Mouse (Mus musculus) heart, embryonic 11.5 days (tissue): ENCODE measurements at regions not wholly inside any gene's neighbourhood (a gene's known extent, or its start where the extent isn't known, plus 50 kb on each side); places are given as distances from the start of the nearest gene placed in this dataset.

Source experiments
- ATAC-seq: fragments of 200-750 bp; cut with Nextera tagmentation; replicated peaks from 2 replicates; pipeline ENCODE4 v1.8.0; 2017; ENCODE audit warnings: moderate library complexity; ENCODE audit not compliant: insufficient number of reproducible peaks, low FRiP score, low TSS enrichment
- H3K27ac ChIP-seq: fragments of 300-500 bp; sonication (generic); 2 replicates; pipeline ENCODE4 v1.5.1; 2014; ENCODE audit warnings: mild to moderate bottlenecking, low read depth, low read length
- H3K27me3 ChIP-seq: fragments of 300-500 bp; sonication (generic); 2 replicates; pipeline ENCODE4 v1.6.1; 2014; ENCODE audit warnings: mild to moderate bottlenecking, low read length, mixed read lengths; ENCODE audit not compliant: control insufficient read depth, insufficient read depth
- H3K36me3 ChIP-seq: fragments of 300-500 bp; sonication (generic); 2 replicates; pipeline ENCODE4 v1.6.1; 2014; ENCODE audit warnings: mild to moderate bottlenecking, low read length, moderate library complexity, mixed read lengths; ENCODE audit not compliant: control insufficient read depth, insufficient read depth
- H3K4me1 ChIP-seq: fragments of 300-500 bp; sonication (generic); 2 replicates; pipeline ENCODE4 v1.6.1; 2014; ENCODE audit warnings: low read length; ENCODE audit not compliant: control insufficient read depth, insufficient read depth
- H3K4me2 ChIP-seq: fragments of 300-500 bp; sonication (generic); 2 replicates; pipeline ENCODE4 v1.6.1; 2014; ENCODE audit warnings: mild to moderate bottlenecking, moderate library complexity
- H3K4me3 ChIP-seq: fragments of 300-500 bp; sonication (generic); 2 replicates; pipeline ENCODE4 v1.5.1; 2014; ENCODE audit warnings: low read depth, low read length
- H3K9ac ChIP-seq: fragments of 300-500 bp; sonication (generic); 2 replicates; pipeline ENCODE4 v1.6.1; 2014; ENCODE audit warnings: mild to moderate bottlenecking, low read depth, low read length, moderate library complexity
- H3K9me3 ChIP-seq: fragments of 300-500 bp; sonication (generic); replicated peaks from 2 replicates; pipeline ENCODE4 v1.6.1; 2016; ENCODE audit warnings: low read length; ENCODE audit not compliant: control insufficient read depth
- WGBS: fragments of 180-500 bp; shearing (Covaris S2); extraction: QIAGEN DNeasy Blood & Tissue Kit; methylation state at CpG from one replicate; pipeline ENCODE4 v1.1.7; 2014; ENCODE audit not compliant: insufficient replicate concordance; 5-methylcytosine and 5-hydroxymethylcytosine counted together

- 33% methylated on average over 15 of the region's 17 CpGs for WGBS
- no peaks in the 10 kb centered on the region for H3K36me3 ChIP-seq
- H3K9me3 ChIP-seq = no peaks in the 10 kb centered on the region
- no peak overlapping the region for H3K27ac ChIP-seq
- peak overlapping the region; percentile 43; the same call in 1 of the 2 replicates for H3K9ac ChIP-seq
- ATAC-seq = no peak
- H3K4me1 ChIP-seq = peaks cover 4% of the 10 kb centered on the region
- H3K27me3 ChIP-seq = no peaks in the 10 kb centered on the region
- no peak overlapping the region for H3K4me3 ChIP-seq
- no peak overlapping the region for H3K4me2 ChIP-seq
These were observed 568.3 kb downstream of the 1700064H15Rik start for GRCm38 (mm10) chr3:19059906-19060870.

GRCm38 (mm10) chr3:19061488-19062248 is 566.8 kb downstream of the 1700064H15Rik start:
- Histone ChIP-seq H3K9me3 (no peaks in the 10 kb centered on the region), H3K4me1 (peaks cover 4% of the 10 kb centered on the region), H3K36me3 (no peaks in the 10 kb centered on the region), H3K27ac (no peak overlapping the region), H3K9ac (no peak overlapping the region), H3K27me3 (no peaks in the 10 kb centered on the region), H3K4me2 (no peak overlapping the region), H3K4me3 (no peak overlapping the region)
- no peak for ATAC-seq
- 40% methylated on average over 11 of the region's 14 CpGs for WGBS

GRCm38 (mm10) chr3:19062249-19062859 is 566.1 kb downstream of the 1700064H15Rik start:
- no peak overlapping the region for H3K4me2 ChIP-seq
- no peak for ATAC-seq

GRCm38 (mm10) chr3:19067141-19067757 is 561.2 kb downstream of the 1700064H15Rik start:
- Histone ChIP-seq H3K27me3 (no peaks in the 10 kb centered on the region), H3K36me3 (no peaks in the 10 kb centered on the region), H3K9ac (no peak overlapping the region), H3K4me1 (no peaks in the 10 kb centered on the region), H3K27ac (no peak overlapping the region), H3K9me3 (no peaks in the 10 kb centered on the region), H3K4me2 (no peak overlapping the region), H3K4me3 (no peak overlapping the region)
- 77% methylated on average over 3 of the region's 3 CpGs for WGBS
- no peak for ATAC-seq

More at GRCm38 (mm10) chr3:19062249-19062859, 566.1 kb downstream of the 1700064H15Rik start:
- peaks cover 4% of the 10 kb centered on the region for H3K4me1 ChIP-seq
- H3K27ac ChIP-seq = no peak overlapping the region
- no peaks in the 10 kb centered on the region for H3K27me3 ChIP-seq
- H3K9ac ChIP-seq = no peak overlapping the region
- 37% methylated on average over 6 of the region's 6 CpGs for WGBS
- H3K36me3 ChIP-seq = no peaks in the 10 kb centered on the region
- H3K9me3 ChIP-seq = no peaks in the 10 kb centered on the region
- no peak overlapping the region for H3K4me3 ChIP-seq
